Mouse (Mus musculus) MN1 (cell line): ENCODE measurements around the gene Sik3.
A peak's percentile ranks its signal among the peaks of the same experiment; 100 is the strongest.

Experiments
- DNase-seq: peaks from one replicate; pipeline ENCODE4 v3.0.0-alpha.2; 2016; ENCODE audit warnings: low spot score

Sik3 gene

DNA sequence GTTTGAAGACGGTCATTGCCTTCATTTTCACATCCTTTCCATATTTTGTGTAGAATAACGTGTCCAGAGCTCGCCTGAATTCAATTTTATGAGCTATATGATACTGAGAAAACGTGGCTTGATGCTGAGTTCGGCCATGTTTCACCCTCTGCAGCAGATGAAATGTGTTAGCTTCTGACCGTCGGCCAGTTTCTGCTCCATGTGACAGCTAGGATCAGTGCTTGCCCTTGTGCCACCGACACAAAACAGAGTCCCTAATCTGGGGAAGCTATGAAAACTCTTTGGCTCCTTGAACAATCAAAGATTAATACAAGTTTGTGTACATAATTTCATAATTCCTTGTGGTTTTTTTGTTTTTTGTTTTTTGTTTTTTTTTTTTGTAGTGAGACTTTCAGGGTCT is 178.6 kb downstream of the Sik3 start:
- DNase-seq: no peak

DNA sequence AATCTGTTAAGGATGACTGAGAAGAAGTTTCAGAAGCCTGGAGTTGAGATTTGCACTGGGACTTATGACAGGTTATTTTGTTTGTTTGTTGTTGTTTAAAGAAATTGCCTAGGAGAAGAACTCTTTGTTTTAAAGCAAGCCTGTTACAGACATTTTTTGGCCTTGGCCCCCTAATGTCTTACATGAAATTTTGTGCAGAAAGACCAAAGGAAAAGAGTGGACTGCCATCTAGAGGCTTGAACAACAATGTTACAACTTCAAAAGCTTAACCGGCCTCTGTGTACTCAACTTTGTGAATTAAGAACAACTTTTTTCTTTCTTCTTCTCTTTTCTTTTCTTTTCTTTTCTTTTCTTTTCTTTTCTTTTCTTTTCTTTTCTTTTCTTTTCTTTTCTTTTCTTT is 179.0 kb downstream of the Sik3 start:
- DNase-seq: peak; percentile 70

DNA sequence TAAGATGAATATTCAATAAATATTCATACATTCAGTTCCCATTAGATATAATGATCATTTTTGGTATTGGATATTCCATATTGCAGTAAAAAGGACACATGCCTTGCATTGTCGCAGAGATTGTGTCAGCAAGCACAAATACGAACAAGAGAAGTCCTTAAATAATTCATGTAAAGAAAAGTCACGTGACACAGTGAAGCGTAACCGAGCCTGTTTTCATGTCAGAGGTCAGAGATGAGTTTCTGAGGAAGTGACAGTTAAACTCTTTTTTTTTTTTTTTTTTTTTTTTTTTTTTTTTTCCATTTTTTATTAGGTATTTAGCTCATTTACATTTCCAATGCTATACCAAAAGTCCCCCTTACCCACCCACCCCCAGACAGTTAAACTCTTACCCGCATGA is 180.0 kb downstream of the Sik3 start:
- DNase-seq: no peak

DNA sequence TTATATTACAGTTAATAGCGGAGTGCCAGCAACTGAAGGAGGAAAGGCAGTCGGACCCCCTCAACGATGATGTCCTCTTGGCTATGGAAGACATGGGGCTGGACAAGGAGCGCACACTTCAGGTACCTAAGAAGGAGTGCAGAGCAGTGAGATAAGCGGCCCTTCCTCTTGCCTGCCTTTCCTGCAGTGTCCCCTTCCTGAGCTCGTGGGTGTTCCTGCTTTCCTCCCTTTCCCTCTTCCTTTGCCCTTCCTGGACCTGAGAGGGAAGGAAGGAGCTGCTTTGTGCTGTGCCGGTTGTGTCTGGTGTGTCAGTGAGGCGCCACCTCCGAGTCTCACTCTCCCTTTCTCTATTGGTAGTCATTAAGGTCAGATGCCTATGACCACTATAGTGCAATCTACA is 182.2 kb downstream of the Sik3 start:
- no peak for DNase-seq

DNA sequence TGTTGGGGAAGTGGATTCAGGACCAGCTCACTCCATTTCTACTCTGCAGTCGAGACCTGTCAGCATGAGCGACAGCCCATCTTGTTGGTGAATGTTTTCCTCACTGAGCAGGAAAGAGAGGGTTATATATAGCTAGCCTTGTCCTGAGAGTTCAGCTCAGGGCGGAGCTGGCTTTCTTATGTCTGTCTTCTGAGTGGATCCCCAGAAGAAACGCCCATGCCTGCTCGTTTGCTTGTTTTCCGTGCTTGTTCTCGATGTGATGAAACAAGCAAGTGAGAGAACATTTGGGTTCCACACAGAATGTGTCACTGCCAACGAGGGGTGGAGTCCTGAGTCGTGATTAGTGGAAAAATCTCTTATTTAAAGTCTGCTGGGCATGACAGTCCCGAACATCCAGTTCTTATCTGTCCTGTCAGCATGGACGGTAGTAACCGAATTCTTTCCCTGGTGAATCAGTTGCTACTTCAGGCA is 184.1 kb downstream of the Sik3 start:
- DNase-seq: no peak

DNA sequence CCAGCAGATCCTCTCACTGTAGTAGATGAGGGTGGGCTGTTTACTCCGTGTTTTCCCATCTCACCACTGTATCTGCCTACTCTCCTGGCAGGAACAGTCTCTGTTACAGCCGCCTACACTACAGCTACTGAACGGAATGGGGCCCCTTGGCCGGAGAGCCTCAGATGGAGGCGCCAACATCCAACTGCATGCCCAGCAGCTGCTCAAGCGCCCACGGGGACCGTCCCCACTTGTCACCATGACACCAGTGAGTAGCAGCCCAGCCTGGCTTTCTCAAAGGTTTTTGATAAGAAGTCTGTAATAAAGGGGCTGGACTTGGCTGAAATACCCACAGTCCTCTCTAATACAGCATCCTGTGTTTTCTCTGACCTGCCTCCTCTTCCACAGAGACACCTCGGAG is 185.8 kb downstream of the Sik3 start:
- DNase-seq: no peak

DNA sequence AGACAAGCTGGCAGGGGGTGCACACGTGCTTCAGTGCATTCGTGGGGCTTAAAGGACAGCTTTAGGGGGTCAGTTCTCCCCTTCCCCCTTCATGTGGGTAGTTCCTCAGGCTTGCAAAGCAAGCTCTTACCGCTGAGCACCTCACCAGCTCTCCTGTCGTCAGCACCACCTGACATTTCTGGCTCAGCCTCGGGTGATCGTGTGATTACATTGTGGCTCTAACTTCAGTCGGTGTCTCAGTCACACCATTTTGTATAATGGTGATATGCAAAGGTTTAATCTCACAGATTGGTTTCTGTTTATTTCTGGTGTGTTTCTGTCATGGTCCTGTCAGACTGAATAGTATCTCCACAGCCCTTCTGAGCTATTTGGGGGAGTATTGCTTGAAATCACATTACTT is 186.3 kb downstream of the Sik3 start:
- no peak for DNase-seq

DNA sequence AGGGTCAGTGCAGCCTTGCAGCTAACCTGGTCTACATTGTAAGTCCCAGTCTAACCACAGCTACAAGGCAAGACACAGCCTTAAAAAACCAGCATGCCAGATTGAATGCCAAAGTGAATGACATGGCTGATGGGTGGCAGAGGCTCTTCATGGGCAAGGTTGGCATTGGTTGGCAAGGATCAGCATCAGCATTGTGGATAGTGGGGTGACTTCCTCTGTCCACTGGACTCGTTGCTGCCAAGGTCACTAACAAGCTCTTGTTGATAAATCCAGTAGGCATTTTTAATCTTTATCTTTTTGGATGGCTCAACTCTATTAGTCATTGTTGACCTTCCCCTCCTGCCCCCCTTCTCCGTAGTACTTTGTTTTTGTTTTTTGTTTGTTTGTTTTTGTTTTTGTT is 187.0 kb downstream of the Sik3 start:
- DNase-seq: no peak

DNA sequence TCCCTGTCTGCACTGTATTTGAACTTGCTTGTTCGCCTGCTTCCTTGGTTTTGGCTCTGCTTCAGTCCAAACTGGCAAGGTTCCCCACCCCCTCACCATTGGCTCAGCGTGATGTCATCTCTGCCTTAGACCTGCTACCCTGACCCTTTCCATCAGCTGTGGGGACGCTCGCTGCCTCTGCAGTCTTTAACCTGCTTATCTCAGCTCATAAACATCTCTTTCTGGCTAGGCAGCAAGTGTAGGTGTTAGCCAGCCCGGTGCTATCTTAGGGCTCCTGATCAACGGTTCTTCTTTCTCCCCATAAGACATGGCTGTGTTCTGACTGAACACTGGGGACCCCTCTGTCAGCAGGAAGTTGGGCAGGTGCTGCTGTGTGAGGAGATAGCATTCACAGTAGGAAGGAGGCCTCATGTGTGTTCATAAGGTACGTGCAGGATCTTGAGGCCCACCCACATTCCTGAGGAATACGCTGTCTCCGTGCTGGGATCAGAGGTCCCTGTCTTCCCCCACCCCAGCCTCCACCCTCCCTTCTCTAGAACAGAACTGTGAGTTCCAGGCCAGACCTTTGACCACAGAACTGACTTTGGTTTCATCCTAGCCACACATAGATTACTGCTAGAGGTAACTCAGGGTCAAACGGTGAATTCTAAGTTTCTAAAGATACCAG is 194.3 kb downstream of the Sik3 start:
- no peak for DNase-seq

DNA sequence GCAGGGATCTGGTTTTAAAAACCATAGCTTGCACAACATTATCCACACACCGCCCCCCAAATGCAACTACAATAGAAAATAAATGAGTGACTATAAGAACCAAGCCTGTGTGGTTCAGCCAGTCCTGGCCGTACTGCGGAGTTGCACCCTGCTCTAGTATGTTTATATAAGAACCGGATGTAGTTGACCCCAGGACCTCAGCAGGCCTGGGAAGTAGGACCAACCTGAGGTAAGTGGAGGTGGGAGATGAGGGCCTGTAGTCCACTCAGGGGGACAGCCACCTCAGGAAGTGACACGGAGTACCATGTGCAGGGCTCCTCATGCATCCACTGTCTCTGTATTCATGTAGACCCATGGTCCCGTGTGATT is 194.9 kb downstream of the Sik3 start:
- DNase-seq: no peak

DNA sequence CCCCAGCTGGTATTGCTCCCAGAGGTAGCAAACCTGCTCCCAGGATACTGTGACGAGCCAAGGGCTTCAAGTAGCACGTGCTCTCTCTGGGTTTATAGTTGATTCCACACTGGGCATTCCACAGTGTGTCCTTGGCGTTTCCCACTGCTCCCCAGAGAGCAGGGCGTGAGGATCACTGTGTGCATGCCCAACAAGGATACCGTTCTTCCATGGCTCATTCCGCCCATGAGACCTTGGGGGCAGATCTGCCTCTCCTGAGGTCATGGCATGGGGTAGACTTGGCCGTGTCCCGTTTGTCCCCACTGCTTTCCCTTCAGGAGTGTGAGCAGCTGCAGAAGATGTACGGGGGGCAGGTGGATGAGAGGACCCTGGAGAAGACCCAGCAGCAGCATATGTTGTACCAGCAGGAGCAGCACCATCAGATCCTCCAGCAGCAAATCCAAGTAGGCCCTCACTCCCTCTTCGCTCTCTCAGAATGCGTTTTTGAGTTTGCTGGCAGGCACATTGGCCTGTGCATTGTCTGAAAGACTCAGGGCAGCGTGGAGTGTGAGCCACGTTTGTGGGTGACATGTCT is 195.9 kb downstream of the Sik3 start:
- no peak for DNase-seq

DNA sequence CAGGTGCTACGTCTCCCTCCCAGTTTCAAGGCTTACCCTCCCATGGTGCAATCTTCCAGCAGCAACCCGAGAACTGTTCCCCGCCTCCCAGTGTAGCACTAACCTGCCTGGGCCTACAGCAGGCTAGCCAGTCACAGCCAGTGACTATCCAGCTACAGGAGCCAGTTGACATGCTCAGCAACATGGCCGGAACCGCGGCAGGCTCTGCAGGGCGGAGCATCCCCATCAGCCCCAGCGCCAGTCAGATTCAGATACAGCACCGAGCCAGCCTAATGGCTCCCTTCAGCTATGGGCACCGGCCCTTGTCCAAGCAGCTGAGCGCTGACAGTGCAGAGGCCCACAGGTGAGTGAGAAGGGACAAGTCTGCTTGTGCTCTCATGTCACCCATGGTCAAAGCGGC is 197.9 kb downstream of the Sik3 start:
- no peak for DNase-seq

DNA sequence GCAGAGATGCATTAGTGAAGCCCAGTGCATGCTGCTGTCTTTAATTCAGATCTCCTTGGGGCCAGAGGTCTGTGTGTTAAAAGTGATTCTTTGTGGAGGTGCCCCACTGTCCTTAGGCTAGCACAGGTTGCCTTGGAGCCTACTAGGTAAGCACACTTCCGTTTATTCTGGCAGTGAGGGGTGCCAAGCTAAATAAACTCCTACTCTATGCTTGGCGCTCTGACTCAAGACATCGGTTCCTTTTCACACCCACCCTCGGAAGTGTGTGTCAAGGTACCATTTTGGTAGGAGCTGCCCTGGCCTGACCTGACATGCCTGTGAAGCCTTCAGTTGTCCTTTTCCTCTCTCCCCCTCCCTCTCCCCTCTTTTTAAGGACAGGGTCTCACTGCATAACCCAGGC is 201.7 kb downstream of the Sik3 start:
- no peak for DNase-seq

DNA sequence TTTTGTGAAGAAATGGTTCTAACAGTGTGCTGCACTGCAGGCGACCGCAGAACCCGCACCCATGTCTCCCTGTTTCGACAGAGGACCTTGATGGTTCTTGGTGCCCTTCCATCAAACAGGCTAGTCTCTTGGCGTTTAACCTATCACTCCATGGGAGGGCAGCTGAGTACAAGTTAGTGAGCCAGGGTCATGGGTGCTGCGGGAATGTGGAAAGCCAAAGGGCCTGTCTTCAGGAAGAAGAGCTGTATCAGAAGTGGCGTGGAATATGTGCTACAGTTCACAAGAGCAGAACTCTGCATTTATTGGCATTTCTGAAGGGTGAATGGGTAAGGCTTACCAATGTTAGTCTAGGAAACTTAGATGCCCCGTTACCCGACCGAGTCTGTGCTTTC is 202.3 kb downstream of the Sik3 start:
- DNase-seq: no peak

DNA sequence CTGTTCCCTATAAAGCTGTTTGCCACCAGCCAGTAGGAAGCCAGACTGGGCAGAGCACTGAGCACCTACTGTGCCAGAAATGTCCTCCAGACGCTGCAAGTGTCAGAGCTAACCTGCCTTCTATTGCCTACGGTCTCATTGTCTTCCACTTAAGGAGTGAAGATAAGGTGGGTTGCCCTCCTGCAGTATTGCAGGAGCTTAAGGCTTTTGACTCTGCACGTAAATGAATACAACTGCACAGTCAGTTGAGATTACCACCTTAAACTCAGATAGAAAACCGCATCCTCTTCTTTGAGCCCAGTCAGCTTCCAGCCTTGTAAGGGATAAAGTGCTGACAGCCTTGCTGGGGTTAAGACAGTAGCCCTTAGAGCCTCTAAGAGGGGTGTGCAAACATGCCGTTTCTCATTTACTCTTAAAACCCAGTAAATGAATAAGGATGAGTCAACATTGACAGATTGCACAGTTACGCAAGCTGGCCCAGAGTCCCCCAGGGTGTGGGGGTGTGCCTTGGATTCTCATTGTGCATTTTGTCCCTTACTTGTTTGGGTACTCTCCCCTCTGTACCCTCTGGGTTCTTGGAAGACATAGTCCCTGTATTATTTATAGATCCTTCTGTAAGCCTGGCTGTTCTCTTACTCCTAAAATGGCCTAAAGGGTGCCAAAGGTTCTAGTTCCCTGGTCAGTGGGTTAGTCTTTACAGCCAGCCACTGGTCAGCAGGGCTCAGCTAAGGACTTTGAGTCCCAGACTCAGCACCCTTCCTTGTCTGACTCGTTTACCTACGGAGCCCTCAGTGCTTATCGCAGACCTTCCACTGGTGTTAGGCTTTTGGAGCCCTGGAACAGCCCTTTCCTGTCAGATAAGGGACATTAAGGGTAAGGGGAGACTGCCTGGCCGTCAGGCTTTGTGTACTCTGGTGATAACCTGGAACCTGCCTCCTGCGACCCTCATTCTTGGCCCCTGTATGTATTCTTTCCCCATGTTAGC is 203.0 kb downstream of the Sik3 start:
- DNase-seq: no peak

DNA sequence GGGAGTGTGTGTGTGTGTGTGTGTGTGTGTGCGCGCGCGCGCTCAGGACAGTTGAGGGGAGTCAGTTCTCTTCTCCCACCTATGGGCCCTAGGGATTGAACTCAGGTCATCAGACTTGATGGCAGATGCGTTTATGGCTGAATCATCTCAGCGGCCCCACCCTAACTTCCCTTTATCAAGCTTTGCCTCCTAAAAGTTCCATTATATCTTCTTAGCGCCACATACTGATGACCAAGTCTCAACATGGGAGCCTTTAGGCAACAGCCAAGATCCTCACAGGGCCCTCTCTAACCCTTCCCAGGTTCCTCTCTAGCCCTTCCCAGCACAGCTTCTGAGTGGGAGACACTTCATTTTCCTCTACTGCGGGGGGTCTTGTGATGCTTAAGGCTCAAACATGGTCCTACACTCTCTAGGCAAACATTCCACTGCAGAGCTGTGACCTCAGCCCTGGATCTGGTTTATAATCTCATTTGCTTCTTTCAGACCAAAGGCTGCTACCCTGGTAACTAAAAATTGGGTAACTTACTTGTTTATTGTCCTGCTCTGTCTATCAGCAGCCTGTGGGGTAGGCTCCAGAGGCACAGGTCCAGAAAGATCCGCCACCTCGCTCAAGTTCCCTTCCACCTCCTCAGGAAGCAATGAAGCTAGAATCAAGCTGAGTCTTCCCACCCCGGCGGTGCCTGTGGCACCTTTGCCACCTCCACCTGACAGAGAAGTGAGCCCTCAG is 204.3 kb downstream of the Sik3 start:
- DNase-seq: no peak

DNA sequence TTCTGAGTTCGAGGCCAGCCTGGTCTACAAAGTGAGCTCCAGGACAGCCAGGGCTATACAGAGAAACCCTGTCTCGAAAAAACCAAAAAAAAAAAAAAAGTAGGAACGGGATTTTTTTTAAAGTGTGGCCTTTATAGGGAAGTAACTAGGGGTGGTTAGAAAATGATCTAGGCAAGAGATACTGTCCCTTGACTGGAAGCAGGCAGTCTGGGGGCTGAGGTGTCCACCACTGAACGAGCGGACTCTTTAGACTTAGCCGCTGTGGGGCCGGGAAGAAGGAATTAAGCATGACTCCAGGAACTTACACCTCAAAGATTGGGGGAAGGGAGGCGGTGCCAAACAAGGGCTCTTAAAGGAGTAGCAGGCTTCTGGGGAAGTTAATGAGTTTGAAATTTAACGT is 205.6 kb downstream of the Sik3 start:
- no peak for DNase-seq

DNA sequence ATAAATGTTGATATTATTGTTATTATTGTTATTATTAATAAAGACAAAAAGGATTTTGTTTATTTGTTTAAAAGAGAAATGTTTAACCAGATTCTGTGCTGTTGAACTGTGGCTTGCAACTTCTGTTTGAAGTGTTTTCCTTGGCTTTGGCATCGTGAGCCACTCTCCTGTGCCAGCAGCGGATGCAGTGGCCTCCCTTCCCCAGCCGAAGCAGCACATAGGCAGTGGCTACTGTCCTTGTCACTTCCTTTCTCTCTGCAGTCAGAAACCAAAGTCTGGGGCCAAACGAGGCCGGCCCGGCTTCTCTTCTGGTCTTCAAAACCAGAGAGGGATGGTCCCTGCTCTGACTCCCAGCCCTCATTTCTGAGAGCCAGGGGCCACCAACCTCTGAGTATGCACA is 210.5 kb downstream of the Sik3 start:
- DNase-seq: no peak

DNA sequence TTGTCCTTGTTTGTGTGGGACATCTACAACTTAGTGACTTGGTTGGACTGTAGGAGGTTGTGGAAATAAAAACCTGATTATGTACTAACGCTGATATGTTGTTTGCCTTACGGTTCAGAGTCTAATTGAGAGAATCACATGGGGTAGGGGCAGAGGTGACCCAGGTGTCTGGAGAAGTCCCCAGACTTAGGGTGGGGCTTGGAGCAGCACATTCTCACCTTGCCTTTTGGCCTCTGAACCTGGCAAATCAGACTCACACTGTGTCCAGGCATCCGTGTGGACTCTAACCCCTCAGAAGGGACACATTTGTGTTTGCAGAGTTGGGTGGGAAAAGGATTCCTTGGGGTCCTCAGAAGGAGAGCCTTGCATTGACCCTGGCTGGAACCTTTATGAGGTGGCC is 211.5 kb downstream of the Sik3 start:
- no peak for DNase-seq

DNA sequence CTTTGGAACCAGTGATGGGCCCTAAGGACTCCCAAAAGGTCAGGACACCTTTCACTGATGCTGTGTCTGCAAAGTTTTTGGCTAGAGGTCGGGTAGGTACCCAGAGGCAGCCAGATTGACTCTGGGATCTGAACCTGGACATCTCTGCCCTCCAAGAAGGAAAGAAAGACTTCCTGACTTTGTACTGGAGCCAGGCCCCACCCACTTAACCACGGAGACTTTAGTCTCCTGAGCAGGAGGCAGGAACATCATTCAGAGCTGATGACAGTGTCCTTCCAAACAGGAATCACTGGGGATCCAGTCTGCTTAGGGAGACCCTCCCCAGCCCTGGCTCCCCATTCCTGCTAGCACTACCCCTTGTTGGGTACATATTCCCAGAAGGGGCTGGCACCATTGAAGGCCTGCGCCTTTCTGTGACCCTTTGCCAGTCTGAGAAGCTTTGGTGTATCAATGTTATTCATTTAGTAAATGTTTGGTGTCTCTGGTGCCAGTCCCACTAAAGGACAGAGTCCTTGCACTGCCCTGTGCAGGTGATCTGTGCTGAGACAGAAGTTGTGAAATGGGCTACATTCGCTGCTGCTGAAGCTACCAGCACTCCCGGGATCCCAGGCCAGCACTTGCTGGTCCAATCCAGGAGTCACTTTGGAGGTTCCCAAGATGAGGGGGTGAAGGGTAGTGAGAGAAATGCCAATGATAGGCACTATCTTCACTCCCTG is 212.5 kb downstream of the Sik3 start:
- DNase-seq: no peak

DNA sequence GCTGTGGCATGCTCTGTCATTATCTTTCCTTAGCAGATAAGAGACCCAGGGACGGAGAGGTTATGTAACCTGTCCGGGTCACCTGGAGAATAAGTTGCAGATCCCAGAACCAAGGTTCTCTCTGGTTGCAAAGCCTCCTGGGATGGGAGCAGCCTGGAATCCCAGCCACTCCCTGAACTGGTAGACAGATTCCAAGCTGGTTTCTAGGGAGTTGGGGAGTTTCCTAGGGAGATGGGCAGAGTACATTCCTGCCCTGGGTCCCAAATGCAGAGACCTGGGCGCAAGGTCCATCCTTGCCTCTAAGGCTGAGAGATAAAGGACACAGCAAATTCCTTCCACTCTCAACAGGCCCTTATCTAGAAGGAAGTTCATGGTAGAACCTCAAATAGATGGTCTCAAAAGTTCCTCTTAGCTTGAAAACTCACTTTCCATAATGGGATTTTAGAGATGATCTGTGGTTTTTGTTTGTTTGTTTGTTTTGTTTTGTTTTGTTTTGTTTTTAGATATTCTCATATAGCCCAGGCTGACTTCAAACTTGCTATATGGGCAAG is 214.5 kb downstream of the Sik3 start:
- DNase-seq: no peak

DNA sequence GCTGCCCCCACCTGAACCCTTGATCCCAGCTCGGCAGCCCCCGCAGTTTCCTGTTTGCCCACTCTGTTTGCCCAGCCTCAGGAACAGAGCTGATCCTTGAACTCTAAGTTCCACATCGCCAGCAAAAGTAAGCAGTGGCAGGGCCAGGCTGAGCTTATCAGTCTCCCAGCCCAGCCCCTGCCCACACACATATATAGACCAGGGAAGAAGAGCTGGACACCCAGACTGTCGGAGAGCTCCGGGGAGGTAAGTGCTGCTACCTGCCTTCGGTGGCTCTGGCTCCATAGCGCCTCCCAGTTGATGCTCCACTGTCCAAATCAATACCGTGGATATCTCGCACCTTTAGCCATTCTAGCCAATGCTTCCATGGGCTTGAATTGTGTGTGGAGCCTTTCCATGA is 215.9 kb downstream of the Sik3 start, which contains the start of gene Apoa1:
Gene Apoa1, plus strand, starts transcription at position 90 of the 400 bp plus-strand sequence.
- no peak for DNase-seq
